Mouse (Mus musculus) v-Abl transformed pro-B cells (cell line): ENCODE data around the gene Polr1c.

Experiments
- in situ Hi-C, 2 experiments: fragments of 400-800 bp; cut with MboI; formaldehyde crosslinking; loops; one replicate each; pipeline ENCODE4 v1.15.1; 2025; ENCODE audit not compliant: unreplicated experiment in 2 of 2

Gene Polr1c

GRCm38 (mm10) chr17:46247512-46248188 lies at the start of gene Polr1c, which contains the start of gene Yipf3:
TSS of gene Polr1c (minus strand) at chr17:46248054.
TSS of gene Yipf3 (plus strand) at chr17:46248080.
- in situ Hi-C loops: no loop called here

- in situ Hi-C loops: loop anchor here in 1 of 2 experiments (25.0 kb wide), 1 partner anchor 560 kb away; the partner anchor contains the start of gene 1600014C23Rik
These were observed 49.1 kb upstream of the Polr1c start for GRCm38 (mm10) chr17:46297028-46297363.

- in situ Hi-C loops: loop anchor here in 1 of 2 experiments (25.0 kb wide), 1 partner anchor 559 kb away; the partner anchor contains the start of gene 1600014C23Rik
These were observed 48.7 kb upstream of the Polr1c start for GRCm38 (mm10) chr17:46296601-46297000.

- in situ Hi-C loops: loop anchor here in 1 of 2 experiments (25.0 kb wide), 1 partner anchor 550 kb away; the partner anchor contains the start of gene 1600014C23Rik
These were observed 39.8 kb upstream of the Polr1c start for GRCm38 (mm10) chr17:46287678-46288095.

- in situ Hi-C loops: loop anchor here in 1 of 2 experiments (25.0 kb wide), 1 partner anchor 548 kb away; the partner anchor contains the start of gene 1600014C23Rik
These were observed 37.6 kb upstream of the Polr1c start for GRCm38 (mm10) chr17:46285407-46285806.

GRCm38 (mm10) chr17:46284653-46285052 lies 36.8 kb upstream of the Polr1c start:
- in situ Hi-C loops: loop anchor here in 1 of 2 experiments (25.0 kb wide), 1 partner anchor 547 kb away; the partner anchor contains the start of gene 1600014C23Rik

GRCm38 (mm10) chr17:46283911-46284310 lies 36.1 kb upstream of the Polr1c start:
- in situ Hi-C loops: loop anchor here in 1 of 2 experiments (25.0 kb wide), 1 partner anchor 547 kb away; the partner anchor contains the start of gene 1600014C23Rik

GRCm38 (mm10) chr17:46283140-46283539 lies 35.3 kb upstream of the Polr1c start:
- in situ Hi-C loops: loop anchor here in 1 of 2 experiments (25.0 kb wide), 1 partner anchor 546 kb away; the partner anchor contains the start of gene 1600014C23Rik

- in situ Hi-C loops: loop anchor here in 1 of 2 experiments (25.0 kb wide), 1 partner anchor 545 kb away; the partner anchor contains the start of gene 1600014C23Rik
These were observed 34.7 kb upstream of the Polr1c start, which contains the start of gene Tjap1 for GRCm38 (mm10) chr17:46282483-46283123. TSS of gene Tjap1 (minus strand) at chr17:46283026.

GRCm38 (mm10) chr17:46278011-46278765 lies 30.3 kb upstream of the Polr1c start:
- in situ Hi-C loops: loop anchor here in 1 of 2 experiments (25.0 kb wide), 1 partner anchor 541 kb away; the partner anchor contains the start of gene 1600014C23Rik

- in situ Hi-C loops: loop anchor here in 1 of 2 experiments (25.0 kb wide), 1 partner anchor 540 kb away; the partner anchor contains the start of gene 1600014C23Rik
These were observed 29.7 kb upstream of the Polr1c start for GRCm38 (mm10) chr17:46277586-46277985.

- in situ Hi-C loops: loop anchor here in 1 of 2 experiments (25.0 kb wide), 1 partner anchor 538 kb away; the partner anchor contains the start of gene 1600014C23Rik
These were observed 27.7 kb upstream of the Polr1c start for GRCm38 (mm10) chr17:46275506-46275905.

GRCm38 (mm10) chr17:46275034-46275433 lies 27.2 kb upstream of the Polr1c start:
- in situ Hi-C loops: loop anchor here in 1 of 2 experiments (25.0 kb wide), 1 partner anchor 538 kb away; the partner anchor contains the start of gene 1600014C23Rik

- in situ Hi-C loops: no loop called here
These were observed 26.6 kb upstream of the Polr1c start for GRCm38 (mm10) chr17:46274465-46274864.

GRCm38 (mm10) chr17:46273803-46274236 lies 26.0 kb upstream of the Polr1c start:
- in situ Hi-C loops: no loop called here

GRCm38 (mm10) chr17:46272675-46273074 lies 24.8 kb upstream of the Polr1c start:
- in situ Hi-C loops: no loop called here

GRCm38 (mm10) chr17:46272058-46272457 lies 24.2 kb upstream of the Polr1c start:
- in situ Hi-C loops: no loop called here

- in situ Hi-C loops: loop anchor here (5.0 to 10.0 kb wide), 3 partner anchors 32 to 235 kb away; no protein-coding TSS in a partner anchor
These were observed 22.1 kb upstream of the Polr1c start for GRCm38 (mm10) chr17:46269771-46270534.
